Mouse (Mus musculus) myocyte (in vitro differentiated cells): ENCODE data around the gene Auh. TPM values are rescaled to one million over a fixed set of nuclear protein-coding genes. Genes with fewer than 3 reads are reported as not detected.

ENCODE experiments used
- H3K27me3 ChIP-seq: one replicate; pipeline ENCODE4 v1.6.1; 2011; ENCODE audit not compliant: control insufficient read depth, insufficient read depth, insufficient read length
- H3K36me3 ChIP-seq: one replicate; pipeline ENCODE4 v1.6.1; 2011; ENCODE audit not compliant: control insufficient read depth, insufficient read depth
- H3K4me2 ChIP-seq: one replicate; pipeline ENCODE4 v1.6.1; 2011; ENCODE audit warnings: low read depth, control low read depth
- H3K4me3 ChIP-seq: one replicate; pipeline ENCODE4 v1.5.1; 2011; ENCODE audit warnings: mild to moderate bottlenecking, control low read depth, moderate library complexity
- H3K79me2 ChIP-seq: one replicate; pipeline ENCODE4 v1.6.1; 2011; ENCODE audit not compliant: control insufficient read depth, insufficient read depth
- H3ac ChIP-seq: one replicate; pipeline ENCODE4 v1.6.1; 2011; ENCODE audit not compliant: control insufficient read depth, insufficient read length
- CEBPB ChIP-seq: IDR thresholded peaks from 2 replicates; pipeline ENCODE4 v1.6.1; 2011; ENCODE audit warnings: mild to moderate bottlenecking, moderate library complexity; ENCODE audit not compliant: poor library complexity, insufficient read depth, severe bottlenecking
- E2F4 ChIP-seq: IDR thresholded peaks from one replicate; pipeline ENCODE4 v1.6.1; 2011; ENCODE audit warnings: mild to moderate bottlenecking, control low read depth, moderate library complexity; ENCODE audit not compliant: insufficient read depth
- MAX ChIP-seq: IDR thresholded peaks from one replicate; pipeline ENCODE4 v1.6.1; 2011; ENCODE audit warnings: low read depth, mild to moderate bottlenecking, control low read depth
- MYOD1 ChIP-seq, 3 experiments: IDR thresholded peaks; one replicate each; pipeline ENCODE4 v1.6.1; 2011; ENCODE audit warnings: control low read depth in 2 of 3, low read depth in 2 of 3, mild to moderate bottlenecking in 2 of 3, moderate library complexity in 1 of 3; ENCODE audit not compliant: insufficient read length in 2 of 3, control insufficient read depth in 1 of 3
- MYOG ChIP-seq, 3 experiments: IDR thresholded peaks; one replicate each; pipeline ENCODE4 v1.6.1; 2011; ENCODE audit warnings: control low read depth in 2 of 3, low read depth in 2 of 3, mild to moderate bottlenecking in 2 of 3; ENCODE audit not compliant: insufficient read length in 2 of 3, control insufficient read depth in 1 of 3, insufficient read depth in 1 of 3
- POLR2A ChIP-seq: IDR thresholded peaks from one replicate; pipeline ENCODE4 v1.6.1; 2011; ENCODE audit warnings: low read depth, mild to moderate bottlenecking, control low read depth, moderate library complexity; ENCODE audit not compliant: insufficient read length
- POLR2AphosphoS2 ChIP-seq: IDR thresholded peaks from one replicate; pipeline ENCODE4 v1.6.1; 2011; ENCODE audit warnings: low read depth, control low read depth; ENCODE audit not compliant: insufficient read length
- REST ChIP-seq: IDR thresholded peaks from one replicate; pipeline ENCODE4 v1.6.1; 2011; ENCODE audit warnings: mild to moderate bottlenecking, control low read depth, moderate library complexity; ENCODE audit not compliant: insufficient read depth, insufficient read length
- SRF ChIP-seq: IDR thresholded peaks from one replicate; pipeline ENCODE4 v1.6.1; 2011; ENCODE audit warnings: low read depth; ENCODE audit not compliant: control insufficient read depth, insufficient read length
- TCF12 ChIP-seq: IDR thresholded peaks from one replicate; pipeline ENCODE4 v1.6.1; 2011; ENCODE audit warnings: mild to moderate bottlenecking, control low read depth; ENCODE audit not compliant: poor library complexity, insufficient read depth, severe bottlenecking
- TCF3 ChIP-seq: IDR thresholded peaks from one replicate; pipeline ENCODE4 v1.6.1; 2011; ENCODE audit warnings: low read depth, control low read depth; ENCODE audit not compliant: insufficient read length
- USF1 ChIP-seq: IDR thresholded peaks from one replicate; pipeline ENCODE4 v1.6.1; 2011; ENCODE audit warnings: low read depth, mild to moderate bottlenecking, control low read depth, moderate library complexity
- polyA plus RNA-seq: library from polyadenylated mRNA; unstranded; fragments of >200 nt; fragmentation: generic; extraction: Trizol; gene quantifications from one replicate; pipeline ENCODE4 v1.2.1, GENCODE M21; 2012; ENCODE audit warnings: missing spikeins

Auh gene
- polyA plus RNA-seq, 1 experiment: 17.4 TPM

GRCm38 (mm10) chr13:52819901-52820300, 109.6 kb downstream of the Auh start:
- Histone ChIP-seq H3K4me3 (no peak overlapping the region), H3ac (no peak overlapping the region), H3K36me3 (no peaks in the 10 kb centered on the region), H3K79me2 (no peaks in the 10 kb centered on the region), H3K27me3 (no peaks in the 10 kb centered on the region), H3K4me2 (no peak overlapping the region)
- TF ChIP-seq E2F4: no peak
- TF ChIP-seq CEBPB: no peak
- TF ChIP-seq REST: no peak
- TF ChIP-seq USF1: no peak
- TF ChIP-seq MAX: no peak
- TF ChIP-seq SRF: no peak
- no peak for TF ChIP-seq POLR2A
- TF ChIP-seq POLR2AphosphoS2: no peak
- no peak for TF ChIP-seq TCF12
- TF ChIP-seq TCF3: no peak
- TF ChIP-seq MYOD1 (IDR thresholded peaks at IDR 0.05; ENCODE audit: control insufficient read depth in 1 of 3, insufficient read length in 2 of 3, low read depth in 2 of 3): no peak
- no peak for TF ChIP-seq MYOG (IDR thresholded peaks at IDR 0.05; ENCODE audit: control insufficient read depth in 1 of 3, insufficient read depth in 1 of 3, insufficient read length in 2 of 3, low read depth in 2 of 3)

GRCm38 (mm10) chr13:52818760-52819159, 110.7 kb downstream of the Auh start:
- Histone ChIP-seq H3K79me2 (no peaks in the 10 kb centered on the region), H3K4me2 (peak overlapping the region; percentile 48), H3ac (no peak overlapping the region), H3K27me3 (no peaks in the 10 kb centered on the region), H3K4me3 (no peak overlapping the region), H3K36me3 (no peaks in the 10 kb centered on the region)
- TF ChIP-seq TCF12: no peak
- TF ChIP-seq SRF: no peak
- TF ChIP-seq USF1: no peak
- no peak for TF ChIP-seq POLR2AphosphoS2
- no peak for TF ChIP-seq MYOD1 (IDR thresholded peaks at IDR 0.05; ENCODE audit: control insufficient read depth in 1 of 3, insufficient read length in 2 of 3, low read depth in 2 of 3)
- no peak for TF ChIP-seq REST
- TF ChIP-seq MAX: no peak
- no peak for TF ChIP-seq TCF3

GRCm38 (mm10) chr13:52817991-52818491, 111.4 kb downstream of the Auh start:
- peak overlapping the region; percentile 48 for H3K4me2 ChIP-seq
- H3ac ChIP-seq: no peak overlapping the region
- no peaks in the 10 kb centered on the region for H3K36me3 ChIP-seq
- TF ChIP-seq POLR2AphosphoS2: no peak
- TF ChIP-seq MYOD1 (IDR thresholded peaks at IDR 0.05; ENCODE audit: control insufficient read depth in 1 of 3, insufficient read length in 2 of 3, low read depth in 2 of 3): peak; percentile 51 to 88 (median 78)
- TF ChIP-seq MYOG (IDR thresholded peaks at IDR 0.05; ENCODE audit: control insufficient read depth in 1 of 3, insufficient read depth in 1 of 3, insufficient read length in 2 of 3, low read depth in 2 of 3): peak; percentile 70 to 95 (median 78)
- no peak for TF ChIP-seq POLR2A
- TF ChIP-seq E2F4: no peak
- no peak for TF ChIP-seq SRF
- TF ChIP-seq USF1: no peak
- TF ChIP-seq MAX: no peak
- peak; percentile 43 for TF ChIP-seq TCF3
- no peak for TF ChIP-seq CEBPB
- TF ChIP-seq TCF12: peak; percentile 75
- H3K4me3 ChIP-seq: no peak overlapping the region
- H3K79me2 ChIP-seq: no peaks in the 10 kb centered on the region
- H3K27me3 ChIP-seq: no peaks in the 10 kb centered on the region

GRCm38 (mm10) chr13:52813750-52814149, 115.7 kb downstream of the Auh start:
- TF ChIP-seq POLR2A (no peak), MAX (no peak), SRF (no peak), E2F4 (no peak), POLR2AphosphoS2 (no peak), REST (no peak), CEBPB (no peak), USF1 (no peak), MYOG (IDR thresholded peaks at IDR 0.05; ENCODE audit: control insufficient read depth in 1 of 3, insufficient read depth in 1 of 3, insufficient read length in 2 of 3, low read depth in 2 of 3) (no peak), TCF12 (no peak), MYOD1 (IDR thresholded peaks at IDR 0.05; ENCODE audit: control insufficient read depth in 1 of 3, insufficient read length in 2 of 3, low read depth in 2 of 3) (no peak)
- H3ac ChIP-seq: no peak overlapping the region
- H3K36me3 ChIP-seq: no peaks in the 10 kb centered on the region
- H3K4me3 ChIP-seq: no peak overlapping the region
- H3K27me3 ChIP-seq: no peaks in the 10 kb centered on the region
- H3K79me2 ChIP-seq: no peaks in the 10 kb centered on the region
- H3K4me2 ChIP-seq: no peak overlapping the region
